ENCODE assay signal across 8 mouse cellular contexts in genomic region chr1:58972851-58973365, GRCm38 (mm10). TPM values are rescaled to one million over a fixed set of nuclear protein-coding genes. Genes with fewer than 3 reads are reported as not detected.
A peak's percentile ranks its signal among the peaks of the same experiment; 100 is the strongest.
DNase-seq lines count a peak whose midpoint lies in the region; ATAC-seq and TF ChIP-seq lines count a peak whose summit lies in the region.

No protein-coding gene starts in this region.

- peak overlapping the region; percentile 79 for H3K9ac ChIP-seq in hindbrain, embryonic 15.5 days

- WGBS in hindbrain, embryonic 15.5 days: under 1% methylated on average over 28 of the region's 28 CpGs

- no peaks in the 10 kb centered on the region for H3K9me3 ChIP-seq in hindbrain, embryonic 15.5 days

- H3K27ac ChIP-seq in left cerebral cortex, adult 2 months: peak overlapping the region; percentile 96
- H3K27ac ChIP-seq in hindbrain, embryonic 15.5 days (replicated peaks): peak overlapping the region; percentile 91

- ATAC-seq in hindbrain, embryonic 15.5 days (ENCODE audit: low FRiP score, low read depth): no peak; the same call in 1 of the 2 replicates
- ATAC-seq in monocyte, adult 5-6 weeks (replicated peaks; ENCODE audit: insufficient number of reproducible peaks, low FRiP score, low TSS enrichment, poor library complexity, severe bottlenecking): peak; percentile 31; the same call in 1 of the 2 replicates

- H3K4me2 ChIP-seq in hindbrain, embryonic 15.5 days: peak overlapping the region; percentile 60

- peak overlapping the region; percentile 97 for H3K4me3 ChIP-seq in left cerebral cortex, adult 2 months
- peak overlapping the region; percentile 57 for H3K4me3 ChIP-seq in hindbrain, embryonic 15.5 days

- no peak for DNase-seq in left cerebral cortex, adult 2 months (ENCODE audit: extremely low spot score in 1 of 2, low spot score in 2 of 2)
- DNase-seq in left cerebral cortex, postnatal 4 days: no peak
- peak; percentile 76 to 84 for DNase-seq in cerebellum, postnatal 14 days
- DNase-seq in adrenal gland, postnatal 25 days: no peak
- DNase-seq in kidney, postnatal 4 days: no peak
- no peak for DNase-seq in ovary, postnatal 10 days (ENCODE audit: low spot score)

- 0 out of 2 replicates have a peak, but pooled peaks cover 5% of the 10 kb centered on the region for H3K36me3 ChIP-seq in hindbrain, embryonic 15.5 days

- H3K4me1 ChIP-seq in hindbrain, embryonic 15.5 days (replicated peaks): peaks cover 43% of the 10 kb centered on the region

- intact Hi-C loops in left cerebral cortex, adult 2 months (cut with DNase I): loop anchor here (2.0 to 10.0 kb wide), 3 partner anchors 48 to 528 kb away; partner anchors contain the start of genes Nif3l1 and Ppil3
- intact Hi-C loops in left cerebral cortex, postnatal 4 days (cut with DNase I): no loop called here

- no peak for TF ChIP-seq CTCF in left cerebral cortex, adult 2 months (IDR thresholded peaks at IDR 0.05)

- no peaks in the 10 kb centered on the region for H3K27me3 ChIP-seq in hindbrain, embryonic 15.5 days

RNA-seq across cellular contexts. Expression of gene Trak2, which starts 0.3 kb away (rescaled TPM):
- total RNA-seq in left cerebral cortex, adult 2 months (2021): 100 to 1,000 TPM; 134 to 136 TPM
- 10 to 100 TPM; 82.5 to 92.3 TPM for total RNA-seq in left cerebral cortex, postnatal 4 days (2021)
- 18.1 and 18.7 TPM in 2 replicates for polyA plus RNA-seq in hindbrain, embryonic 15.5 days (2015; fragmentation: Nextera tagmentation; extraction: Ambion mirVana)
- 31.2 to 63.6 TPM (median 45.6 TPM) in 3 replicates for total RNA-seq in monocyte, adult 5-6 weeks (2017)
- total RNA-seq in adrenal gland, postnatal 25 days (2021): 49.7 and 50.2 TPM in 2 replicates

RNA-seq across cellular contexts. Expression of gene Stradb, which starts 0.4 kb away (rescaled TPM):
- 10 to 100 TPM; 59.3 to 59.6 TPM for total RNA-seq in left cerebral cortex, adult 2 months (2021)
- total RNA-seq in left cerebral cortex, postnatal 4 days (2021): 10 to 100 TPM; 88.3 to 93.0 TPM
- 99.3 and 114 TPM in 2 replicates for polyA plus RNA-seq in hindbrain, embryonic 15.5 days (2015; fragmentation: Nextera tagmentation; extraction: Ambion mirVana)
- total RNA-seq in monocyte, adult 5-6 weeks (2017): 2.5 to 9.1 TPM (median 5.5 TPM) in 3 replicates
- 32.1 and 41.8 TPM in 2 replicates for total RNA-seq in adrenal gland, postnatal 25 days (2021)

Comparison
In these comparisons a context has a peak if more than half of its experiments do, and no peak if none do; other contexts are left out.
1. DNase-seq: peak in cerebellum, postnatal 14 days (2 of 2); none in left cerebral cortex, adult 2 months (0 of 2), left cerebral cortex, postnatal 4 days (single experiment), adrenal gland, postnatal 25 days (single experiment), kidney, postnatal 4 days (0 of 2) and ovary, postnatal 10 days (single experiment).